Mouse (Mus musculus): ENCODE data around the gene Dpf3.
A peak's percentile ranks its signal among the peaks of the same experiment; 100 is the strongest.

Gene Dpf3

GRCm38 (mm10) chr12:83283591-83284320 is 203.8 kb downstream of the Dpf3 start:
- DNase-seq = no peak

GRCm38 (mm10) chr12:83277537-83278441 is 209.7 kb downstream of the Dpf3 start:
- peak; percentile 47 for DNase-seq

- no peak for DNase-seq
These were observed 216.3 kb downstream of the Dpf3 start for GRCm38 (mm10) chr12:83271215-83271614.

GRCm38 (mm10) chr12:83268504-83268922 is 219.0 kb downstream of the Dpf3 start:
- peak; percentile 60 for DNase-seq

GRCm38 (mm10) chr12:83260540-83260939 is 227.0 kb downstream of the Dpf3 start:
- DNase-seq = no peak

- DNase-seq = no peak
These were observed 233.1 kb downstream of the Dpf3 start for GRCm38 (mm10) chr12:83254399-83254798.

GRCm38 (mm10) chr12:83249066-83249465 is 238.4 kb downstream of the Dpf3 start:
- DNase-seq = no peak

- no peak for DNase-seq
These were observed 238.9 kb downstream of the Dpf3 start for GRCm38 (mm10) chr12:83248636-83249035.

GRCm38 (mm10) chr12:83247669-83248068 is 239.8 kb downstream of the Dpf3 start:
- DNase-seq = no peak

- no peak for DNase-seq
These were observed 246.5 kb downstream of the Dpf3 start for GRCm38 (mm10) chr12:83241022-83241421.

- DNase-seq = no peak
These were observed 246.9 kb downstream of the Dpf3 start for GRCm38 (mm10) chr12:83240571-83240970.

GRCm38 (mm10) chr12:83235781-83236180 is 251.7 kb downstream of the Dpf3 start:
- no peak for DNase-seq

GRCm38 (mm10) chr12:83234981-83235380 is 252.5 kb downstream of the Dpf3 start:
- DNase-seq = no peak

GRCm38 (mm10) chr12:83233651-83234050 is 253.9 kb downstream of the Dpf3 start:
- no peak for DNase-seq

GRCm38 (mm10) chr12:83232916-83233315 is 254.6 kb downstream of the Dpf3 start:
- DNase-seq = no peak

- no peak for DNase-seq
These were observed 256.3 kb downstream of the Dpf3 start for GRCm38 (mm10) chr12:83231258-83231657.

GRCm38 (mm10) chr12:83229683-83230082 is 257.8 kb downstream of the Dpf3 start:
- DNase-seq = no peak

- DNase-seq = no peak
These were observed 260.5 kb downstream of the Dpf3 start for GRCm38 (mm10) chr12:83227014-83227413.

GRCm38 (mm10) chr12:83220964-83221363 is 266.6 kb downstream of the Dpf3 start:
- no peak for DNase-seq

GRCm38 (mm10) chr12:83213879-83214341 is 273.6 kb downstream of the Dpf3 start:
- DNase-seq = peak; percentile 32

GRCm38 (mm10) chr12:83211976-83212375 is 275.5 kb downstream of the Dpf3 start:
- DNase-seq = no peak

GRCm38 (mm10) chr12:83211146-83211822 is 276.2 kb downstream of the Dpf3 start:
- no peak for DNase-seq

- no peak for DNase-seq
These were observed 276.8 kb downstream of the Dpf3 start for GRCm38 (mm10) chr12:83210735-83211134.
